Mouse (Mus musculus) midbrain, embryonic 11.5 days (tissue): ENCODE measurements around the gene Ccdc33. TPM values are rescaled to one million over a fixed set of nuclear protein-coding genes. Genes with fewer than 3 reads are reported as not detected.

ENCODE experiments used
- ATAC-seq: fragments of 200-750 bp; cut with Nextera tagmentation; 2 replicates; pipeline ENCODE4 v1.8.0; 2017; ENCODE audit warnings: moderate TSS enrichment, moderate library complexity; ENCODE audit not compliant: low FRiP score
- DNase-seq: peaks from one replicate; pipeline ENCODE4 v3.0.0; 2015; ENCODE audit warnings: low spot score; ENCODE audit errors: missing footprints
- H3K27ac ChIP-seq: fragments of 300-500 bp; sonication (generic); 2 replicates; pipeline ENCODE4 v1.5.1; 2014; ENCODE audit warnings: low read depth, low read length
- H3K27me3 ChIP-seq: fragments of 300-500 bp; sonication (generic); 2 replicates; pipeline ENCODE4 v1.6.1; 2014; ENCODE audit warnings: mild to moderate bottlenecking, low read length, moderate library complexity, mixed read lengths; ENCODE audit not compliant: control insufficient read depth, insufficient read depth
- H3K36me3 ChIP-seq: fragments of 300-500 bp; sonication (generic); 2 replicates; pipeline ENCODE4 v1.6.1; 2014; ENCODE audit warnings: mild to moderate bottlenecking, low read length, moderate library complexity, mixed read lengths; ENCODE audit not compliant: control insufficient read depth, insufficient read depth
- H3K4me1 ChIP-seq: fragments of 300-500 bp; sonication (generic); 2 replicates; pipeline ENCODE4 v1.6.1; 2014; ENCODE audit warnings: low read length; ENCODE audit not compliant: control insufficient read depth, insufficient read depth
- H3K4me2 ChIP-seq: fragments of 300-500 bp; sonication (generic); 2 replicates; pipeline ENCODE4 v1.6.1; 2014; ENCODE audit warnings: mild to moderate bottlenecking, moderate library complexity
- H3K4me3 ChIP-seq: fragments of 300-500 bp; sonication (generic); 2 replicates; pipeline ENCODE4 v1.5.1; 2014; ENCODE audit warnings: low read depth, low read length
- H3K9ac ChIP-seq: fragments of 300-500 bp; sonication (generic); 2 replicates; pipeline ENCODE4 v1.6.1; 2014; ENCODE audit warnings: low read length
- H3K9me3 ChIP-seq: fragments of 300-500 bp; sonication (generic); 2 replicates; pipeline ENCODE4 v1.6.1; 2016; ENCODE audit warnings: low read length; ENCODE audit not compliant: control insufficient read depth
- WGBS: fragments of 180-500 bp; shearing (Covaris S2); extraction: QIAGEN DNeasy Blood & Tissue Kit; methylation state at CpG from one replicate; pipeline ENCODE4 v1.1.7; 2014; 5-methylcytosine and 5-hydroxymethylcytosine counted together
- polyA plus RNA-seq: library from polyadenylated mRNA; unstranded; fragments of >200 nt; fragmentation: Nextera tagmentation; extraction: Ambion mirVana; gene quantifications from 2 replicates; pipeline ENCODE4 v1.2.1, GENCODE M21; 2014

Gene Ccdc33
- polyA plus RNA-seq, 1 experiment from 2014 or later: 0.90 TPM

DNA sequence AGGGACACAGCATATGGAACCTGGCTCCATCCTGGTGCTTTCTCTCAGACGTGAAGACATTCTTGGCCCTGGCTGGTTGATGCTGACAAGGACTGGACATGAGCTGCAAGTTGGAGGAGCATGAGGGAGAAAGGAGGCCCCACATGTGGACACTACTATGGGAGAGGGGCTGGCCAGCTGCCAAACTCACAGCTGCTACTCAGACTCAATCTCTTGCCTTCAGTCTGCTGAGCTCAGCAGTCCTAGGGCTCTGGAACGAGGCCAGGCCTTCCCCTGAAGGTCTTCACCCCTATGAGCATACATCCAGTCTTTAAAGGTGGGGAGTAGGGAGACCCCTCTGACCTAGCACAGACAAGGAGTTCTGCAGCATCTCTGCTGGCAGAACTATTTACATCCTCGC lies 36.7 kb upstream of the Ccdc33 start:
- DNase-seq (no peak), ATAC-seq (no peak)
- Histone ChIP-seq H3K36me3 (no peaks in the 10 kb centered on the region), H3K27ac (no peak overlapping the region), H3K4me3 (no peak overlapping the region), H3K4me1 (peaks cover 9% of the 10 kb centered on the region), H3K9ac (no peak overlapping the region), H3K9me3 (no peaks in the 10 kb centered on the region), H3K4me2 (no peak overlapping the region), H3K27me3 (no peaks in the 10 kb centered on the region)
- 67% methylated on average over 3 of the region's 3 CpGs for WGBS

DNA sequence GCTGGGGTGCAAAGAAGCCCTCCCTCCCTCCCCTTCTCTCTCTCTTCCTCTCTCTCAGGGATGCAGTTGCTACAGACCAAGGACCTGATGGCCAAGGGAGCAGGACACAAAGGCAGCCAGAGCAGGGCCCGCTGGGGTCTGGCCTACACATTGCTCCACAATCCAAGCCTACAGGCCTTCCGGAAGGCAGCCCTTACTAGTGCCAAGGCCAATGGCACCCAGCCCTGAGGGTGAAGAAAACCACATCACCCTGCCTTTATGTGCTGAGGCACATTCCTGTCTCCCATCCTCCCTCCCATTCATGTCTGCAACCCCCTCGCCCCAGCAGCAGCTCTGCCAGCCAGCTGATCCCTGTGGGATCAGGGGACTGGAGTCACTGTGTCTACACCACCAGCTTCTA lies 34.5 kb upstream of the Ccdc33 start:
- DNase-seq: no peak
- Histone ChIP-seq H3K4me2 (no peak overlapping the region), H3K9me3 (no peaks in the 10 kb centered on the region), H3K4me1 (0 out of 2 replicates have a peak, but pooled peaks cover 3% of the 10 kb centered on the region), H3K36me3 (no peaks in the 10 kb centered on the region), H3K9ac (no peak overlapping the region), H3K27me3 (no peaks in the 10 kb centered on the region), H3K27ac (no peak overlapping the region), H3K4me3 (no peak overlapping the region)
- WGBS: 84% methylated on average over 3 of the region's 3 CpGs
- ATAC-seq: no peak

DNA sequence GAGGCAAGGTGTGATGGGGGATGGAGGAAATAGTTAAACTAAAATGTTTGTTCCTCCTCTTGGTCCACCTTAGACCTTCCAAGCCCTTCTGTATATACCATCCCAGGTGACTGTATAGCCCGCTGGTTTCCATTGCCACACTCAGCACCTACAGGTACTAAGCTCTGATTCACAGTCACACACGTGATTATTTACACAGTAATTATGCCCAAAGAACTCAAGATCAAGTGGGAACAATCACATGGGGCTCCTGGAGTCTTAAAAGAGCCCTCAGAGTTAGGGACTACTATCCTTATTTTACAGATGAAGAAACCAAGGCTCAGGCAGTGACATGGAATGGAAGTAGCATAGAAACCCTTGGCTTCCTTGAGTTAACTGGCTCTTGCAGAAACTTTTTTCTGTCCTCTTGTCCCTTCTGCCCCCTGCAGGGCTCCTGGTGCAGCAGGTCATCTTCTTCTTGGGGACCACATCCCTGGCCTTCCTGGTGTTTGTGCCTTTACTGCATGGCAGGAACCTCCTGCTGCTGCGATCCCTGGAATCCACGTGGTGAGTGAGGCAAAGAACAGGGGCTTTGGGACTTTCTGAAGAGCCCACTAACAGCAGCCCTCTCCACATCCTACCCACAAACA lies 32.2 kb upstream of the Ccdc33 start:
- Histone ChIP-seq H3K36me3 (no peaks in the 10 kb centered on the region), H3K9ac (no peak overlapping the region), H3K4me2 (no peak overlapping the region), H3K4me3 (no peak overlapping the region), H3K4me1 (no peaks in the 10 kb centered on the region), H3K9me3 (no peaks in the 10 kb centered on the region), H3K27ac (no peak overlapping the region), H3K27me3 (no peaks in the 10 kb centered on the region)
- DNase-seq: no peak
- no peak for ATAC-seq
- 79% methylated on average over 4 of the region's 4 CpGs for WGBS

DNA sequence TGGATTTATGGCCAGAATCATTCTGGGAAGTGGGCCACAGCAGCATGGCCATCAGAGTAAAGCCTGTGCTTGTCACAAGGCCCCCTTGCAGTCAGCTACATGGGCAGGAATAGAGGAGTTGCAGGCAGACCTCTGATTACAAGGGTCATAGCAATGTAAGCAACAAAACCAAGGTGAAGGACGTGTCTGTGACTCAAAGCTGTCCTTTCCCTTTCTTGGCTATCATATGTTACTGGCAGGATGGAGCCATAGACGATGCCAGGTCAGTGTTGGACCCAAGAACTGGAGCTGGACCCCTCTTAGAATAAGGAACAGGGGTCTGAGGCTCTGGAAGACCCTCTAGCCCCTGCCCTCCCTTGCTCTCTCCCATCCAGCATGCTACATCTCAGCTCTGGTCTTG lies 30.2 kb upstream of the Ccdc33 start:
- ATAC-seq (no peak), DNase-seq (no peak)
- Histone ChIP-seq H3K27ac (no peak overlapping the region), H3K4me2 (no peak overlapping the region), H3K36me3 (no peaks in the 10 kb centered on the region), H3K9me3 (no peaks in the 10 kb centered on the region), H3K9ac (no peak overlapping the region), H3K4me1 (peaks cover 13% of the 10 kb centered on the region), H3K4me3 (no peak overlapping the region), H3K27me3 (no peaks in the 10 kb centered on the region)
- 76% methylated on average over 2 of the region's 2 CpGs for WGBS

DNA sequence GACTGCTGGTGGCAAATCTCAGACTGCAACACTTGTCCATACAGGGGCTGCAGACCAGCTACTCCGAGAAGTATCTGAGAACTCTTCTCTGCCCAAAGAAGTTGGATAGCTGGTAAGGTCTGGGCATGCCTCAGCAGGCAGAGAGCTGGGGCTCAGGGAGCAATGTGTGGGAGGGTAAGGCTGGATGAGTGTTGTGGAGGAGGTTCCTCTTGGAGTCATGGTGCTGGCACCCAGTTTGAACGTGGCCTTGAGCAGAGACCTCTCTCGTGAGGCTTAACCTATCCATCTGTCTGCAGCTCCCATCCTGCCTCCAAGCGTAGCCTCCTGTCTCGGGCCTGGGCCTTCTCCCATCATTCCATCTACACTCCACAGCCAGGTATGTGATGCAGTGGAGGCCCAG lies 26.8 kb upstream of the Ccdc33 start:
- no peak overlapping the region for H3K4me3 ChIP-seq
- H3K27ac ChIP-seq: no peak overlapping the region

DNA sequence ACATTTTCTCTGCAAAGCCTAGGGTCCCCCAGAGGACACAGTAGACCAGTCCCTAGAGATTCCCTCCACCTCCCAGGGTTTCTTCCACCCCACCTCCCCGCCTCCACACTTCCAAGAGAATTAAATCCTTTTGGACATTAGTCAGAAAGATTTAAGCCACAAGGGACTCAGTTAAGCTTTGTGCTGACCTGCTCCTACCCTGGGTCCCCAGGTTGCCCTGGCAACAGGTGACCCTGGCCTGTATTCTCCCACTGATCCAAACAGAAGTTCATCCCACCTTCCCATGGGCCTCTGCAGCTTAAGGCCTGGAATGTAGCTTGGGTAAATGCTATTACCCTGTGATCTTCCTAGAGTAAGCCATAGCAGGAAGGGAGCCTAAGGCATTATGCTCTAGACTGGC lies 26.0 kb upstream of the Ccdc33 start:
- no peak overlapping the region for H3K4me3 ChIP-seq
- DNase-seq (no peak), ATAC-seq (peak; percentile 27; the same call in 1 of the 2 replicates)
- no peaks in the 10 kb centered on the region for H3K36me3 ChIP-seq
- no peaks in the 10 kb centered on the region for H3K27me3 ChIP-seq
- 0% methylated on average over 1 of the region's 1 CpGs for WGBS
- peaks cover 16% of the 10 kb centered on the region for H3K4me1 ChIP-seq
- no peak overlapping the region for H3K9ac ChIP-seq
- no peak overlapping the region for H3K27ac ChIP-seq
- H3K9me3 ChIP-seq: no peaks in the 10 kb centered on the region
- H3K4me2 ChIP-seq: no peak overlapping the region

More for the DNA sequence above, 26.8 kb upstream of the Ccdc33 start:
- Histone ChIP-seq H3K36me3 (no peaks in the 10 kb centered on the region), H3K27me3 (no peaks in the 10 kb centered on the region), H3K4me1 (peaks cover 16% of the 10 kb centered on the region), H3K9me3 (no peaks in the 10 kb centered on the region), H3K4me2 (no peak overlapping the region), H3K9ac (no peak overlapping the region)
- WGBS: 82% methylated on average over 5 of the region's 5 CpGs
- DNase-seq (no peak), ATAC-seq (no peak)

DNA sequence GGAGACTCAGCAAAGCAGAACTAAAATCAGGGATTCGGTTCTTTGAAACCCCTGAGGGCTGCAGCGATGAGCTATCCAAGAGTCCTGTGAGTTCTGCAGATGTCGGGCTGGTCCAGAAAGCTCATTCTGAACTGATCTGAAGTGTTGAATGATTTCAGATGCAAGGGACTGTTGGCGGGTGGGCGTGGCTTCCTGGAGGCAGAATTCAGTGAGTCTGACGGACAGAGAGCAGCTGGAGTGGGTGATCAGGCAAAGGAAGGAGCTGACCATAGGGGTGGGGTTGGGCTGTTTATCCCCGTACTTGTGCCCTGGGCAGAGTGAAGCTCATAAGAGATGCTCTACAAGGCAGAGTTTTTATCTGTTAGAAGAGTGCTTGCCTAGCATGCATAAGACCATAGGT lies 24.8 kb upstream of the Ccdc33 start:
- no peak overlapping the region for H3K4me2 ChIP-seq
- H3K9ac ChIP-seq: no peak overlapping the region
- H3K27ac ChIP-seq: no peak overlapping the region
- ATAC-seq (no peak), DNase-seq (no peak)
- peaks cover 16% of the 10 kb centered on the region for H3K4me1 ChIP-seq
- H3K4me3 ChIP-seq: no peak overlapping the region
- H3K36me3 ChIP-seq: no peaks in the 10 kb centered on the region
- H3K27me3 ChIP-seq: no peaks in the 10 kb centered on the region
- H3K9me3 ChIP-seq: no peaks in the 10 kb centered on the region
- 33% methylated on average over 7 of the region's 7 CpGs for WGBS

DNA sequence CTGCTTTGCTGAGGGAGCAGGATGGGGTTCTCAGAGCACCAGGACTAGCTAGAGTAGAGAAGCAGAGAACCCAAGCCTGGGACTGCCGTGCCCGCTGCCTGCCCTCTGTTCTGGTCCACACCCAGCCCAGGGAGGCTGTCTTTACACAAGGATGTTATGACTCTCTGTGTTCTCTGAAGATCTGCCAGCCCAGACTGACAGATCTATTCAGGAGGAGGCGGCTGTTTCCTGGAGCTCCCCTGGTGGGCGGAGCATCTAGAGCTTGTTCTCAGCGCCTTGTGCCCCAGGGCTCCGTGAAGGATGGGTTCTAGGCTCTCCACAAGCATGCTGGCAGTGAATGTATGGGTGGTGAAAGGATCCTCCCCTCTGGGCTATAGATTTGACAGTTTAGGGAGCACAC lies 21.3 kb upstream of the Ccdc33 start:
- no peaks in the 10 kb centered on the region for H3K36me3 ChIP-seq
- no peak overlapping the region for H3K4me2 ChIP-seq
- WGBS: 42% methylated on average over 6 of the region's 6 CpGs
- H3K27me3 ChIP-seq: no peaks in the 10 kb centered on the region
- no peak overlapping the region for H3K27ac ChIP-seq
- peaks cover 13% of the 10 kb centered on the region for H3K4me1 ChIP-seq
- ATAC-seq: no peak
- DNase-seq: no peak
- no peaks in the 10 kb centered on the region for H3K9me3 ChIP-seq
- H3K4me3 ChIP-seq: no peak overlapping the region
- H3K9ac ChIP-seq: no peak overlapping the region

DNA sequence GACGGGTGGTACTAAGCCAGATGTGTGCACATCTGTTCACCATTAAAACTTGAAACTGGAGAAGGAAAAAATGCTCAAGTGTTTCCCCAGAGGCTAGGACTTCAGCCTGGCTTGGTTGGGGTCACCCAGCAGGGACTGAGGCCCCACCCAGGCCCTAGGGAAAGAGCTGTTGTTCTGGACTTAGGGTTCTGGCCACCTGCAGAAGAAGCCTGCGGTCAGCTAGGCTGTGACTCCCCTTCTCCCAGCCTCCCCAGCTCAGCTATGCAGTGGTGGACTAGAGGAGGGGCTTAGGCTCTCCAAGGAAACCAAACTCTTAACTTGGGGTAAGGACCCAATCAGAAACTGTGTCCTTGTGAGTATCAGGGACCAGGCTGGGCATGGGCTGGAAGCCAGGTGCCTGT lies 17.3 kb upstream of the Ccdc33 start:
- H3K27me3 ChIP-seq: no peaks in the 10 kb centered on the region
- WGBS: 38% methylated on average over 2 of the region's 2 CpGs

More for the DNA sequence above, 17.3 kb upstream of the Ccdc33 start:
- H3K4me2 ChIP-seq: no peak overlapping the region
- H3K9ac ChIP-seq: no peak overlapping the region
- H3K4me1 ChIP-seq: peaks cover 18% of the 10 kb centered on the region
- DNase-seq (no peak), ATAC-seq (no peak)
- no peaks in the 10 kb centered on the region for H3K9me3 ChIP-seq
- no peaks in the 10 kb centered on the region for H3K36me3 ChIP-seq
- no peak overlapping the region for H3K27ac ChIP-seq
- no peak overlapping the region for H3K4me3 ChIP-seq
